Mouse (Mus musculus) limb, embryonic 13.5 days (tissue): ENCODE data around the gene Cdkn2a. TPM values are rescaled to one million over a fixed set of nuclear protein-coding genes. Genes with fewer than 3 reads are reported as not detected.

ENCODE experiments used
- ATAC-seq: fragments of 200-750 bp; cut with Nextera tagmentation; 2 replicates; pipeline ENCODE4 v1.8.0; 2017; ENCODE audit warnings: low read depth, moderate number of reproducible peaks, moderate TSS enrichment; ENCODE audit not compliant: low FRiP score
- H3K27ac ChIP-seq: fragments of 300-500 bp; sonication (generic); 2 replicates; pipeline ENCODE4 v1.5.1; 2015; ENCODE audit warnings: inconsistent platforms, mild to moderate bottlenecking, moderate library complexity
- H3K27me3 ChIP-seq: fragments of 300-500 bp; sonication (generic); 2 replicates; pipeline ENCODE4 v1.6.1; 2015; ENCODE audit warnings: mild to moderate bottlenecking, inconsistent platforms
- H3K36me3 ChIP-seq: fragments of 300-500 bp; sonication (generic); 2 replicates; pipeline ENCODE4 v1.6.1; 2015; ENCODE audit warnings: inconsistent platforms, mild to moderate bottlenecking, moderate library complexity
- H3K4me1 ChIP-seq: fragments of 300-500 bp; sonication (generic); 2 replicates; pipeline ENCODE4 v1.6.1; 2015; ENCODE audit warnings: inconsistent platforms
- H3K4me2 ChIP-seq: fragments of 300-500 bp; sonication (generic); replicated peaks from 2 replicates; pipeline ENCODE4 v1.6.1; 2015; ENCODE audit warnings: inconsistent platforms, mild to moderate bottlenecking, moderate library complexity
- H3K4me3 ChIP-seq: fragments of 300-500 bp; sonication (generic); 2 replicates; pipeline ENCODE4 v1.5.1; 2015; ENCODE audit warnings: moderate library complexity, mild to moderate bottlenecking, inconsistent platforms
- H3K9ac ChIP-seq: fragments of 300-500 bp; sonication (generic); 2 replicates; pipeline ENCODE4 v1.6.1; 2015; ENCODE audit warnings: mild to moderate bottlenecking, inconsistent platforms
- H3K9me3 ChIP-seq: fragments of 300-500 bp; sonication (generic); 2 replicates; pipeline ENCODE4 v1.6.1; 2016; ENCODE audit warnings: inconsistent platforms
- WGBS: fragments of 180-500 bp; shearing (Covaris S2); methylation state at CpG from one replicate; pipeline ENCODE4 v1.1.7; 2015; 5-methylcytosine and 5-hydroxymethylcytosine counted together
- polyA plus RNA-seq: library from polyadenylated mRNA; unstranded; fragments of >200 nt; fragmentation: Nextera tagmentation; extraction: Ambion mirVana; gene quantifications from 2 replicates; pipeline ENCODE4 v1.2.1, GENCODE M21; 2015

The Cdkn2a gene
- polyA plus RNA-seq: not detected in 2 replicates

GRCm38 (mm10) chr4:89294486-89295440 lies at the start of gene Cdkn2a:
Cdkn2a (minus strand) TSS chr4:89294653.
- no peaks in the 10 kb centered on the region for H3K36me3 ChIP-seq
- ATAC-seq: peak; percentile 71
- H3K4me1 ChIP-seq: peaks cover 11% of the 10 kb centered on the region
- peak within 1 kb of the TSS; percentile 60 for H3K4me3 ChIP-seq
- no peaks in the 10 kb centered on the region for H3K9me3 ChIP-seq
- peak within 1 kb of the TSS; percentile 53 for H3K9ac ChIP-seq
- under 1% methylated on average over 111 of the region's 117 CpGs for WGBS
- no peak within 1 kb of the TSS for H3K27ac ChIP-seq
- H3K27me3 ChIP-seq: peaks cover 87% of the 10 kb centered on the region
- peak within 1 kb of the TSS; percentile 98 for H3K4me2 ChIP-seq

- Histone ChIP-seq H3K27ac (no peak overlapping the region), H3K4me3 (no peak overlapping the region), H3K9me3 (no peaks in the 10 kb centered on the region), H3K27me3 (peaks cover 63% of the 10 kb centered on the region), H3K36me3 (no peaks in the 10 kb centered on the region), H3K9ac (no peak overlapping the region), H3K4me2 (no peak overlapping the region), H3K4me1 (peaks cover 12% of the 10 kb centered on the region)
- WGBS: 9% methylated on average over 13 of the region's 13 CpGs
- ATAC-seq: no peak
Observed at GRCm38 (mm10) chr4:89313461-89313860, 19.0 kb upstream of the Cdkn2a start.

GRCm38 (mm10) chr4:89310491-89311254 lies 16.2 kb upstream of the Cdkn2a start, which contains the start of gene Cdkn2b:
Cdkn2b (minus strand) TSS chr4:89311039.
- WGBS: under 1% methylated on average over 57 of the region's 61 CpGs
- H3K9me3 ChIP-seq: no peaks in the 10 kb centered on the region
- no peak within 1 kb of the TSS for H3K27ac ChIP-seq
- peaks cover 12% of the 10 kb centered on the region for H3K4me1 ChIP-seq
- no peaks in the 10 kb centered on the region for H3K36me3 ChIP-seq
- ATAC-seq: peak; percentile 85
- H3K27me3 ChIP-seq: peaks cover 89% of the 10 kb centered on the region
- peak within 1 kb of the TSS; percentile 87 for H3K4me2 ChIP-seq
- H3K9ac ChIP-seq: peak within 1 kb of the TSS; percentile 50; the same call in 1 of the 2 replicates
- peak within 1 kb of the TSS; percentile 50 for H3K4me3 ChIP-seq

- Histone ChIP-seq H3K27ac (no peak overlapping the region), H3K4me2 (peak overlapping the region; percentile 87), H3K9me3 (no peaks in the 10 kb centered on the region), H3K4me3 (peak overlapping the region; percentile 50), H3K4me1 (peaks cover 12% of the 10 kb centered on the region), H3K36me3 (no peaks in the 10 kb centered on the region), H3K9ac (no peak overlapping the region), H3K27me3 (peaks cover 94% of the 10 kb centered on the region)
- WGBS: under 1% methylated on average over 11 of the region's 11 CpGs
- ATAC-seq: no peak
Observed at GRCm38 (mm10) chr4:89309996-89310395, 15.5 kb upstream of the Cdkn2a start.

GRCm38 (mm10) chr4:89308001-89308400 lies 13.5 kb upstream of the Cdkn2a start:
- H3K9ac ChIP-seq: no peak overlapping the region
- peaks cover 97% of the 10 kb centered on the region for H3K27me3 ChIP-seq
- no peaks in the 10 kb centered on the region for H3K9me3 ChIP-seq
- H3K4me1 ChIP-seq: peaks cover 16% of the 10 kb centered on the region
- H3K36me3 ChIP-seq: no peaks in the 10 kb centered on the region
- no peak overlapping the region for H3K4me2 ChIP-seq
- H3K27ac ChIP-seq: no peak overlapping the region
- 7% methylated on average over 3 of the region's 3 CpGs for WGBS
- no peak overlapping the region for H3K4me3 ChIP-seq
- ATAC-seq: no peak

GRCm38 (mm10) chr4:89306798-89307365 lies 12.4 kb upstream of the Cdkn2a start:
- H3K4me2 ChIP-seq: no peak overlapping the region
- no peaks in the 10 kb centered on the region for H3K9me3 ChIP-seq
- ATAC-seq: no peak
- H3K4me3 ChIP-seq: no peak overlapping the region
- under 1% methylated on average over 25 of the region's 25 CpGs for WGBS
- no peak overlapping the region for H3K9ac ChIP-seq
- H3K27ac ChIP-seq: no peak overlapping the region
- no peaks in the 10 kb centered on the region for H3K36me3 ChIP-seq
- peaks cover 96% of the 10 kb centered on the region for H3K27me3 ChIP-seq
- H3K4me1 ChIP-seq: peaks cover 16% of the 10 kb centered on the region

GRCm38 (mm10) chr4:89305691-89306090 lies 11.2 kb upstream of the Cdkn2a start:
- no peaks in the 10 kb centered on the region for H3K36me3 ChIP-seq
- H3K4me2 ChIP-seq: no peak overlapping the region
- H3K9me3 ChIP-seq: no peaks in the 10 kb centered on the region
- 3% methylated on average over 3 of the region's 3 CpGs for WGBS
- H3K4me3 ChIP-seq: no peak overlapping the region
- H3K27me3 ChIP-seq: peaks cover 93% of the 10 kb centered on the region
- no peak for ATAC-seq
- no peak overlapping the region for H3K27ac ChIP-seq
- peaks cover 11% of the 10 kb centered on the region for H3K4me1 ChIP-seq
- H3K9ac ChIP-seq: no peak overlapping the region

- H3K9me3 ChIP-seq: no peaks in the 10 kb centered on the region
- no peak overlapping the region for H3K4me2 ChIP-seq
- H3K4me3 ChIP-seq: no peak overlapping the region
- under 1% methylated on average over 14 of the region's 14 CpGs for WGBS
- peaks cover 92% of the 10 kb centered on the region for H3K27me3 ChIP-seq
- H3K27ac ChIP-seq: no peak overlapping the region
- H3K9ac ChIP-seq: no peak overlapping the region
- H3K36me3 ChIP-seq: no peaks in the 10 kb centered on the region
- 0 out of 2 replicates have a peak, but pooled peaks cover 4% of the 10 kb centered on the region for H3K4me1 ChIP-seq
- no peak; the same call in 1 of the 2 replicates for ATAC-seq
Observed at GRCm38 (mm10) chr4:89303281-89303995, 9.0 kb upstream of the Cdkn2a start.

- H3K4me3 ChIP-seq: no peak overlapping the region
- no peak for ATAC-seq
- H3K4me2 ChIP-seq: no peak overlapping the region
Observed at GRCm38 (mm10) chr4:89302129-89302528, 7.7 kb upstream of the Cdkn2a start.

GRCm38 (mm10) chr4:89299721-89300120 lies 5.3 kb upstream of the Cdkn2a start:
- no peak overlapping the region for H3K4me2 ChIP-seq
- peaks cover 8% of the 10 kb centered on the region; the same call in 1 of the 2 replicates for H3K4me1 ChIP-seq
- H3K4me3 ChIP-seq: no peak overlapping the region
- ATAC-seq: no peak
- no peak overlapping the region for H3K27ac ChIP-seq
- peaks cover 89% of the 10 kb centered on the region for H3K27me3 ChIP-seq
- H3K36me3 ChIP-seq: no peaks in the 10 kb centered on the region
- H3K9ac ChIP-seq: no peak overlapping the region
- H3K9me3 ChIP-seq: no peaks in the 10 kb centered on the region
- 1% methylated on average over 2 of the region's 2 CpGs for WGBS

More at GRCm38 (mm10) chr4:89302129-89302528, 7.7 kb upstream of the Cdkn2a start:
- Histone ChIP-seq H3K36me3 (no peaks in the 10 kb centered on the region), H3K9me3 (no peaks in the 10 kb centered on the region), H3K9ac (no peak overlapping the region), H3K27ac (no peak overlapping the region), H3K27me3 (peaks cover 89% of the 10 kb centered on the region), H3K4me1 (0 out of 2 replicates have a peak, but pooled peaks cover 4% of the 10 kb centered on the region)
- 0% methylated on average over 1 of the region's 1 CpGs for WGBS
